In genomic region chr8:3262779-3263178, GRCm38 (mm10) we compare ENCODE assay signal across 24 mouse cellular contexts.
"Had no signal": no experiment of that assay in that cellular context is flagged by ENCODE, and none has a peak within 500 bp of the region (broad histone marks: within the 10 kb centered on the region; RNA-seq: fewer than 3 reads in every experiment).

No protein-coding gene starts in this region.

- H3K27me3 ChIP-seq: heart, embryonic 12.5 days; hindbrain, embryonic 12.5 days; limb, embryonic 12.5 days had no signal

- H3K4me1 ChIP-seq: hindbrain, embryonic 10.5 days; hindbrain, embryonic 12.5 days; limb, embryonic 10.5 days; limb, embryonic 12.5 days had no signal

- ATAC-seq: hindbrain, embryonic 16.5 days; inflammation-experienced regulatory T-cells, adult 6 months had no signal

- H3K9me3 ChIP-seq: heart, embryonic 10.5 days; hindbrain, embryonic 12.5 days; limb, embryonic 10.5 days had no signal

- H3K4me2 ChIP-seq: heart, embryonic 12.5 days; hindbrain, embryonic 12.5 days; hindbrain, embryonic 14.5 days; limb, embryonic 12.5 days had no signal

- H3K27ac ChIP-seq: gastrocnemius, adult 2 months; heart, embryonic 10.5 days; hindbrain, embryonic 10.5 days; hindbrain, embryonic 12.5 days; hindbrain, embryonic 14.5 days; layer of hippocampus, adult 2 months; left cerebral cortex, adult 2 months; limb, embryonic 10.5 days; limb, embryonic 12.5 days; liver, embryonic 14.5 days had no signal

- H3K4me3 ChIP-seq: gastrocnemius, adult 2 months; heart, embryonic 10.5 days; heart, embryonic 12.5 days; hindbrain, embryonic 10.5 days; hindbrain, embryonic 12.5 days; layer of hippocampus, adult 2 months; left cerebral cortex, adult 2 months; limb, embryonic 10.5 days; limb, embryonic 12.5 days had no signal

- DNase-seq: gastrocnemius, adult 2 months; gastrocnemius, postnatal 10 days; gastrocnemius, postnatal 25 days; heart, adult 18-20 months; heart, postnatal 10 days; heart, postnatal 4 days; kidney, adult 11 months; kidney, adult 8-10 months; kidney, postnatal 10 days; kidney, postnatal 25 days; kidney, postnatal 4 days; liver had no signal

- H3K9ac ChIP-seq: heart, embryonic 12.5 days; hindbrain, embryonic 12.5 days; hindbrain, embryonic 14.5 days; limb, embryonic 12.5 days; liver, embryonic 14.5 days had no signal
